ENCODE assay signal across 8 mouse cellular contexts in genomic region chr2:166655727-166656520, GRCm38 (mm10). TPM values are rescaled to one million over a fixed set of nuclear protein-coding genes. Genes with fewer than 3 reads are reported as not detected.
A peak's percentile ranks its signal among the peaks of the same experiment; 100 is the strongest.
DNase-seq lines count a peak whose midpoint lies in the region; ATAC-seq and TF ChIP-seq lines count a peak whose summit lies in the region.

No protein-coding gene starts in this region.

- WGBS in forebrain, embryonic 10.5 days: 65% methylated on average over 11 of the region's 11 CpGs
- WGBS in forebrain, embryonic 16.5 days: 64% methylated on average over 11 of the region's 11 CpGs
- 13% methylated on average over 11 of the region's 11 CpGs for WGBS in bone marrow, adult 2 months
- WGBS in intestine, embryonic 15.5 days: 39% methylated on average over 11 of the region's 11 CpGs
- WGBS in midbrain, embryonic 10.5 days: 57% methylated on average over 11 of the region's 11 CpGs

- H3K27ac ChIP-seq in forebrain, embryonic 10.5 days: peak overlapping the region; percentile 83
- no peak overlapping the region for H3K27ac ChIP-seq in forebrain, embryonic 16.5 days (ENCODE audit: low read length)
- peak overlapping the region; percentile 90 for H3K27ac ChIP-seq in bone marrow, adult 2 months (ENCODE audit: control insufficient read depth, insufficient read depth, low read depth, low read length, poor library complexity)
- peak overlapping the region; percentile 36; the same call in 1 of the 2 replicates for H3K27ac ChIP-seq in intestine, embryonic 15.5 days
- H3K27ac ChIP-seq in midbrain, embryonic 10.5 days (replicated peaks): peak overlapping the region; percentile 89

- no peak for ATAC-seq in forebrain, embryonic 16.5 days
- peak; percentile 52 for ATAC-seq in intestine, embryonic 15.5 days

- no peak for DNase-seq in forebrain, embryonic 10.5 days (ENCODE audit: extremely low spot score, low spot score)
- no peak for DNase-seq in midbrain, embryonic 10.5 days (ENCODE audit: low spot score)
- peak; percentile 44 to 68 for DNase-seq in thymus, adult 18-20 months
- DNase-seq in left cerebral cortex, adult 8-10 months (ENCODE audit: low spot score in 2 of 2): no peak
- no peak for DNase-seq in cerebellum, adult 11 months

- TF ChIP-seq CTCF in bone marrow, adult 2 months (IDR thresholded peaks at IDR 0.05; ENCODE audit: control insufficient read depth, insufficient read depth, low read length): no peak

- no peak overlapping the region for H3K4me2 ChIP-seq in forebrain, embryonic 16.5 days (ENCODE audit: low read length)
- 0 out of 2 replicates have a peak overlapping the region, but pooled peaks have one; percentile 1 for H3K4me2 ChIP-seq in intestine, embryonic 15.5 days (replicated peaks)

- peak overlapping the region; percentile 22 for H3K4me3 ChIP-seq in forebrain, embryonic 10.5 days
- no peak overlapping the region for H3K4me3 ChIP-seq in forebrain, embryonic 16.5 days (replicated peaks; ENCODE audit: low read length)
- peak overlapping the region; percentile 26 for H3K4me3 ChIP-seq in bone marrow, adult 2 months (replicated peaks; ENCODE audit: control insufficient read depth, low read depth, low read length)
- H3K4me3 ChIP-seq in intestine, embryonic 15.5 days (replicated peaks): no peak overlapping the region
- peak overlapping the region; percentile 38 for H3K4me3 ChIP-seq in midbrain, embryonic 10.5 days

- H3K36me3 ChIP-seq in forebrain, embryonic 10.5 days (replicated peaks): no peaks in the 10 kb centered on the region
- no peaks in the 10 kb centered on the region for H3K36me3 ChIP-seq in forebrain, embryonic 16.5 days (ENCODE audit: control insufficient read depth, insufficient read depth)
- no peaks in the 10 kb centered on the region for H3K36me3 ChIP-seq in intestine, embryonic 15.5 days
- no peaks in the 10 kb centered on the region for H3K36me3 ChIP-seq in midbrain, embryonic 10.5 days

- no peaks in the 10 kb centered on the region for H3K27me3 ChIP-seq in forebrain, embryonic 10.5 days (ENCODE audit: poor library complexity, severe bottlenecking)
- H3K27me3 ChIP-seq in forebrain, embryonic 16.5 days (replicated peaks; ENCODE audit: control insufficient read depth, insufficient read depth, low read length): no peaks in the 10 kb centered on the region
- H3K27me3 ChIP-seq in intestine, embryonic 15.5 days (replicated peaks): no peaks in the 10 kb centered on the region
- H3K27me3 ChIP-seq in midbrain, embryonic 10.5 days (ENCODE audit: low read depth, poor library complexity, severe bottlenecking): no peaks in the 10 kb centered on the region

- H3K9me3 ChIP-seq in forebrain, embryonic 10.5 days: no peaks in the 10 kb centered on the region
- no peaks in the 10 kb centered on the region for H3K9me3 ChIP-seq in forebrain, embryonic 16.5 days (ENCODE audit: control insufficient read depth, low read length)
- H3K9me3 ChIP-seq in intestine, embryonic 15.5 days: no peaks in the 10 kb centered on the region
- no peaks in the 10 kb centered on the region for H3K9me3 ChIP-seq in midbrain, embryonic 10.5 days (replicated peaks)

- no peak overlapping the region for H3K9ac ChIP-seq in forebrain, embryonic 16.5 days (replicated peaks; ENCODE audit: low read depth, low read length)
- no peak overlapping the region for H3K9ac ChIP-seq in intestine, embryonic 15.5 days

- H3K4me1 ChIP-seq in forebrain, embryonic 10.5 days: peaks cover 78% of the 10 kb centered on the region
- peaks cover 46% of the 10 kb centered on the region for H3K4me1 ChIP-seq in forebrain, embryonic 16.5 days (replicated peaks; ENCODE audit: control insufficient read depth, insufficient read depth, low read length)
- H3K4me1 ChIP-seq in bone marrow, adult 2 months (ENCODE audit: control insufficient read depth, insufficient read depth, low read length): peaks cover 36% of the 10 kb centered on the region
- peaks cover 42% of the 10 kb centered on the region for H3K4me1 ChIP-seq in intestine, embryonic 15.5 days (replicated peaks)
- H3K4me1 ChIP-seq in midbrain, embryonic 10.5 days: peaks cover 88% of the 10 kb centered on the region

- no peak for TF ChIP-seq POLR2A in bone marrow, adult 2 months (IDR thresholded peaks at IDR 0.05; ENCODE audit: borderline replicate concordance, control insufficient read depth, low read depth, low read length)

RNA-seq across cellular contexts. Expression of gene Prex1, which starts 57.7 kb away (rescaled TPM):
- 24.3 and 25.5 TPM in 2 replicates for polyA plus RNA-seq in forebrain, embryonic 10.5 days (2016; fragmentation: Nextera tagmentation; extraction: Ambion mirVana)
- polyA plus RNA-seq in forebrain, embryonic 16.5 days (2015; fragmentation: Nextera tagmentation; extraction: Ambion mirVana): 38.5 and 40.5 TPM in 2 replicates
- polyA plus RNA-seq in bone marrow, adult 2 months (2011; ENCODE audit: insufficient read depth, insufficient read length, low replicate concordance, missing spikeins): 27.3 and 38.8 TPM in 2 replicates
- 9.6 and 10.6 TPM in 2 replicates for polyA plus RNA-seq in intestine, embryonic 15.5 days (2015; fragmentation: Nextera tagmentation; extraction: Ambion mirVana)
- 32.3 and 33.7 TPM in 2 replicates for polyA plus RNA-seq in midbrain, embryonic 10.5 days (2016; fragmentation: Nextera tagmentation; extraction: Ambion mirVana)
- total RNA-seq in left cerebral cortex, adult 8-10 months (2022): 10 to 100 TPM; 91.7 to 98.3 (median 95.8) TPM

Comparison
In these comparisons a context has a peak if more than half of its experiments do, and no peak if none do; other contexts are left out.
1. H3K4me3 ChIP-seq: peak in forebrain, embryonic 10.5 days (single experiment), bone marrow, adult 2 months (single experiment) and midbrain, embryonic 10.5 days (single experiment); none in forebrain, embryonic 16.5 days (single experiment) and intestine, embryonic 15.5 days (single experiment).
2. DNase-seq: peak in thymus, adult 18-20 months (2 of 2); none in forebrain, embryonic 10.5 days (single experiment), midbrain, embryonic 10.5 days (single experiment), left cerebral cortex, adult 8-10 months (0 of 2) and cerebellum, adult 11 months (single experiment).